Mouse (Mus musculus) liver, adult 2 months (tissue): Measurements from ENCODE around the gene Atp5k. TPM values are rescaled to one million over a fixed set of nuclear protein-coding genes. Genes with fewer than 3 reads are reported as not detected.

Source experiments
- DNase-seq: peaks from one replicate; pipeline ENCODE4 v3.0.0-alpha.2; 2011; ENCODE audit warnings: low read depth, low spot score; ENCODE audit errors: extremely low read depth
- H3K27ac ChIP-seq: fragments of 200-500 bp; replicated peaks from 2 replicates; pipeline ENCODE4 v1.5.1; 2012; ENCODE audit warnings: low read depth, mild to moderate bottlenecking, control low read depth, inconsistent platforms, low read length; ENCODE audit not compliant: insufficient read depth
- H3K27me3 ChIP-seq: fragments of 200-500 bp; 2 replicates; pipeline ENCODE4 v1.6.1; 2012; ENCODE audit warnings: mild to moderate bottlenecking, moderate library complexity, low read length, inconsistent platforms; ENCODE audit not compliant: control insufficient read depth, insufficient read depth
- H3K36me3 ChIP-seq: fragments of 200-500 bp; 2 replicates; pipeline ENCODE4 v1.6.1; 2012; ENCODE audit warnings: low read length, inconsistent platforms; ENCODE audit not compliant: control insufficient read depth, insufficient read depth
- H3K4me1 ChIP-seq: fragments of 200-500 bp; 2 replicates; pipeline ENCODE4 v1.6.1; 2011; ENCODE audit warnings: low read length; ENCODE audit not compliant: control insufficient read depth, insufficient read depth
- H3K4me3 ChIP-seq: fragments of 200-500 bp; 2 replicates; pipeline ENCODE4 v1.5.1; 2011; ENCODE audit warnings: low read depth, mild to moderate bottlenecking, control low read depth, low read length, moderate library complexity; ENCODE audit not compliant: insufficient read depth
- H3K79me2 ChIP-seq: fragments of 200-500 bp; 2 replicates; pipeline ENCODE4 v1.6.1; 2012; ENCODE audit warnings: inconsistent platforms, mild to moderate bottlenecking, low read length, moderate library complexity; ENCODE audit not compliant: control insufficient read depth, insufficient read depth
- H3K9ac ChIP-seq: fragments of 200-500 bp; 2 replicates; pipeline ENCODE4 v1.6.1; 2012; ENCODE audit warnings: low read depth, mild to moderate bottlenecking, control low read depth, inconsistent platforms, low read length
- CTCF ChIP-seq: fragments of 200-500 bp; IDR thresholded peaks from 2 replicates; pipeline ENCODE4 v1.5.1; 2011; ENCODE audit warnings: low read depth, low read length, control low read depth
- POLR2A ChIP-seq: fragments of 200-500 bp; IDR thresholded peaks from 2 replicates; pipeline ENCODE4 v1.6.1; 2011; ENCODE audit warnings: low read length, control low read depth; ENCODE audit not compliant: insufficient read depth; ENCODE audit errors: extremely low read depth
- WGBS: fragments of 180-500 bp; shearing (Covaris S2); methylation state at CpG from one replicate; pipeline ENCODE4 v1.1.7; 2018; 5-methylcytosine and 5-hydroxymethylcytosine counted together
- polyA plus RNA-seq: library from polyadenylated mRNA; depleted of rRNA; stranded (reverse); fragments of >200 nt; gene quantifications from 2 replicates; pipeline ENCODE4 v1.2.3, GENCODE M21; 2012; rRNA removed
- total RNA-seq: library from RNA; depleted of rRNA; stranded (reverse); fragments of >200 nt; gene quantifications from 2 replicates; pipeline ENCODE4 v1.2.3, GENCODE M21; 2014; rRNA removed

Gene Atp5k
- total and polyA plus RNA-seq, 2 experiments, result 73.2 to 500 TPM

DNA sequence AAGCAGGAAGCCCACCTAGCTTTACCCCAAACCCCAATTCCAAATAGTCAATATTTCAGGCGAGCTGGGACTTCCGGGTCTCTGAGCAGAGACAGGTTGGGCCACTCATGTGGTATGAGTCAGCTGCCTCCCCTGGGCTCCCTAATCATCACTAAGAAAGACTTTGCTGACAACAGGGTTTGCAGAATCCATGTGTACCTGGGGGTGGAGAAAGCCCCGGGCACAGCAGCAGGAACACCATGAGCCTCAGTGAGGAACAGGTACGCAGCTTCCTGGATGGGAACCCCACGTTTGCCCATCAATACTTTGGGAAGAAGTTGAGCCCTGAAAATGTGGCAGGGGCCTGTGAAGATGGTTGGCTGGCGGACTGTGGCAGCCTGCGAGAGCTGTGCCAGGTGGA lies 46.0 kb downstream of the Atp5k start, which contains the start of gene Pde6b:
TSS of gene Pde6b (plus strand) at position 191 of the 400 bp plus-strand sequence.
- H3K4me1 ChIP-seq, result no peaks in the 10 kb centered on the region
- H3K79me2 ChIP-seq, result no peaks in the 10 kb centered on the region
- no peaks in the 10 kb centered on the region; the same call in 1 of the 2 replicates for H3K27me3 ChIP-seq
- 64% methylated on average over 7 of the region's 7 CpGs for WGBS
- no peak within 1 kb of the TSS for H3K4me3 ChIP-seq
- no peak within 1 kb of the TSS for H3K27ac ChIP-seq
- DNase-seq, result no peak
- no peak for TF ChIP-seq POLR2A
- TF ChIP-seq CTCF, result no peak
- no peaks in the 10 kb centered on the region for H3K36me3 ChIP-seq
- H3K9ac ChIP-seq, result no peak within 1 kb of the TSS

DNA sequence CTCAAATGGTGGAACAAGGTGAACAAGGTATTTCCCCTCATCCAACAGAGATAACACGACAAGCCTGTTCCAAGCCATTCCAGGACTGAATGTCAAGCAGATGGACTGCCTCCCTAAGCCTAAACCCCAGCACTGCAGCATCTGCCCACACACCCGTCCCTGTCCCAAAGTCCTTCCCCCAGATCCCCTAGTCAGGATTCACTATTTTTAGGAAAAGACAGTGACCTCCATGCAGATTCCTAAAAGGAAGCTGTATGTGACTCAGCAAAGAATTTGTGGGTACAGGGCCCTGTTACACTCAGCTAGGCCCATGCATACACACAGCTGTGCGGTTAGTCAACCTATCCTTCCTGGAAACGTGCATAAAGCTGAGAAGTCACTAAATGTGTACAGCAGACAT lies 47.8 kb downstream of the Atp5k start:
- Histone ChIP-seq H3K27me3 (peaks cover 2% of the 10 kb centered on the region; the same call in 1 of the 2 replicates), H3K27ac (no peak overlapping the region), H3K79me2 (no peaks in the 10 kb centered on the region), H3K9ac (no peak overlapping the region), H3K4me3 (no peak overlapping the region), H3K4me1 (no peaks in the 10 kb centered on the region), H3K36me3 (no peaks in the 10 kb centered on the region)
- no peak for TF ChIP-seq CTCF
- TF ChIP-seq POLR2A, result no peak
- 70% methylated on average over 4 of the region's 4 CpGs for WGBS
- no peak for DNase-seq

DNA sequence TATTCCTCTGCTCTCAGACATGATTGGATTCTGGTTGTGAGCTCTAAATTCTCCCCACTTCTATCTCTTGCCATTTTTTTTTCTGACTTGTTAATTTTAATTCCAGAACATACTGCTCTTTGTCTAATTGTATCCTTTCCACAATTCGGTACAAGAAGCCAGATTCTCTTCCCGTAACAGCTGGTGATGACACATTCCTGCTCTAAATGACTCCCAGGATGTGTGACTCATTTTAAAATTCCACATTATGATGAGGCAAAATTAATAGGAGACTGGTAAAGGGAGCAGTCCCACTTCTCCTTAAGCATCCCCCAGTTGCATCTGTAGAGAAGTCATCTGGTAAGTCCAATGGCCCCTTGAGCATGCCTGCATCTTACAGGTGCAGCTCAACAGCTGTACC lies 48.6 kb downstream of the Atp5k start:
- H3K36me3 ChIP-seq, result no peaks in the 10 kb centered on the region
- WGBS, result 86% methylated on average over 2 of the region's 2 CpGs

More for the DNA sequence above, 48.6 kb downstream of the Atp5k start:
- Histone ChIP-seq H3K9ac (no peak overlapping the region), H3K27me3 (peaks cover 2% of the 10 kb centered on the region; the same call in 1 of the 2 replicates), H3K4me3 (no peak overlapping the region), H3K27ac (no peak overlapping the region), H3K79me2 (no peaks in the 10 kb centered on the region), H3K4me1 (no peaks in the 10 kb centered on the region)
- DNase-seq, result no peak
- no peak for TF ChIP-seq POLR2A
- no peak for TF ChIP-seq CTCF

Other genes with a start within 250 kb of the Atp5k start
- gene Dr1, start 165.6 kb downstream of the Atp5k start, total RNA-seq, result 11.3 and 13.0 TPM in 2 replicates
- 9.6 and 9.8 TPM in 2 replicates for gene Dr1, start 165.6 kb downstream of the Atp5k start, polyA plus RNA-seq
- gene Pigg, start 121.8 kb downstream of the Atp5k start, total RNA-seq, result 10.8 and 11.7 TPM in 2 replicates
- 4.9 and 5.6 TPM in 2 replicates for gene Pigg, start 121.8 kb downstream of the Atp5k start, polyA plus RNA-seq
- gene Gm42517, start 66.5 kb downstream of the Atp5k start, total RNA-seq, result not detected in 2 replicates
- gene Gm42517, start 66.5 kb downstream of the Atp5k start, polyA plus RNA-seq, result 0.06 TPM in 1 of 2 replicates, not detected in the other
- not detected in 2 replicates for gene Pde6b, start 46.1 kb downstream of the Atp5k start, total RNA-seq
- gene Pde6b, start 46.1 kb downstream of the Atp5k start, polyA plus RNA-seq, result not detected in 2 replicates
- 1.9 and 3.0 TPM in 2 replicates for gene Mfsd7a, start 14.4 kb upstream of the Atp5k start, total RNA-seq
- 2.6 and 4.7 TPM in 2 replicates for gene Mfsd7a, start 14.4 kb upstream of the Atp5k start, polyA plus RNA-seq
- 11.4 and 13.3 TPM in 2 replicates for gene Pcgf3, start 26.8 kb upstream of the Atp5k start, total RNA-seq
- 4.5 and 5.6 TPM in 2 replicates for gene Pcgf3, start 26.8 kb upstream of the Atp5k start, polyA plus RNA-seq
- not detected in 2 replicates for gene Cplx1, start 115.6 kb upstream of the Atp5k start, total RNA-seq
- gene Cplx1, start 115.6 kb upstream of the Atp5k start, polyA plus RNA-seq, result not detected in 2 replicates
- 32.7 and 39.8 TPM in 2 replicates for gene Gak, start 195.3 kb upstream of the Atp5k start, total RNA-seq
- gene Gak, start 195.3 kb upstream of the Atp5k start, polyA plus RNA-seq, result 48.0 and 54.7 TPM in 2 replicates
- gene Tmem175, start 195.3 kb upstream of the Atp5k start, total RNA-seq, result 6.0 and 9.9 TPM in 2 replicates
- gene Tmem175, start 195.3 kb upstream of the Atp5k start, polyA plus RNA-seq, result 19.4 TPM in 2 replicates
- 2.1 and 2.6 TPM in 2 replicates for gene Idua, start 225.9 kb upstream of the Atp5k start, total RNA-seq
- gene Idua, start 225.9 kb upstream of the Atp5k start, polyA plus RNA-seq, result 4.3 and 7.3 TPM in 2 replicates
- 14.0 and 16.3 TPM in 2 replicates for gene Dgkq, start 235.2 kb upstream of the Atp5k start, total RNA-seq
- 19.5 and 28.2 TPM in 2 replicates for gene Dgkq, start 235.2 kb upstream of the Atp5k start, polyA plus RNA-seq
- gene Slc26a1, start 241.1 kb upstream of the Atp5k start, total RNA-seq, result 121 and 190 TPM in 2 replicates
- 261 and 264 TPM in 2 replicates for gene Slc26a1, start 241.1 kb upstream of the Atp5k start, polyA plus RNA-seq